Mouse (Mus musculus) Patski (cell line): ENCODE results near the gene Trim8. TPM values are rescaled to one million over a fixed set of nuclear protein-coding genes. Genes with fewer than 3 reads are reported as not detected.

Source experiments
- ATAC-seq: fragments of 100-300 bp; one replicate; pipeline ENCODE4 v1.8.0; 2021
- CTCF ChIA-PET: fragments of 350-600 bp; sonication (Branson Sonifier 250); formaldehyde crosslinking; loops from one replicate; lab custom pipeline; 2022; ENCODE audit warnings: inconsistent platforms; lab: Charles Lee
- POLR2A ChIA-PET: fragments of 350-600 bp; sonication (Branson Sonifier 250); formaldehyde crosslinking; loops from one replicate; lab custom pipeline; 2022; ENCODE audit warnings: antibody characterized with exemption, inconsistent platforms; lab: Charles Lee
- DNase-seq: peaks from one replicate; pipeline ENCODE4 v3.0.0-alpha.2; 2011; ENCODE audit warnings: low read depth, low spot score
- H3K27me3 ChIP-seq: fragments of 371-371 bp; one replicate; pipeline ENCODE4 v1.5.1; 2021
- CTCF ChIP-seq: fragments of 100-300 bp; IDR thresholded peaks from one replicate; pipeline ENCODE4 v1.5.1; 2021
- in situ Hi-C: fragments of 300-500 bp; cut with MboI; formaldehyde crosslinking; loops from 3 replicates; pipeline ENCODE4 v1.11.1; 2018; ENCODE audit warnings: low pct_unique_long_range_greater_than_20kb, mixed read lengths
- polyA plus RNA-seq: library from polyadenylated mRNA; unstranded; gene quantifications from one replicate; pipeline ENCODE4 v1.2.3, GENCODE M21; 2021

Trim8 gene
- polyA plus RNA-seq, 1 experiment from 2014 or later = 89.9 TPM

DNA sequence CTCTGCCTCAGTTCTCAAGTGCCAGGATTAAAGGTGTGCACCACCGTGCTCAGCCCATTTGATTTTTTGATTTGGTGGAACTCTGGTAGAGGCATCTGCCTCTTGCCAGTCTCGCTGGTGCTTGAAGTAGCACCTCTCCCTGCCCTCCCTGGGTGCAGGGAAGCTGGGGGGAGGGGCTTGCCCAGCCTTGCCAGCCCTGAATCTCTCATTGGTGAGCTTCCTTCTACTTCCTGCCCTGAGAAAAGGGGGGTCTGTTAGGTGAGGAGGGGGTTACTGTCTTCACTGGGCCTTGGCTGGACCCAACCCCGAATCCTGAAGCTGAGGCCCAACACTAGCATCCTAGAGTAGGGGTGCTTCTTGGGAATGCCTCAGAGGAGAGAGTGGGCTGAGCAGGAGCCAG lies 7.2 kb downstream of the Trim8 start:
- CTCF ChIA-PET = interaction anchor here (1.0 to 5.6 kb wide), 9 partner anchors 8 to 112 kb away, joined by 3 to 42 read pairs (median 4); partner anchors contain the start of gene Sufu

DNA sequence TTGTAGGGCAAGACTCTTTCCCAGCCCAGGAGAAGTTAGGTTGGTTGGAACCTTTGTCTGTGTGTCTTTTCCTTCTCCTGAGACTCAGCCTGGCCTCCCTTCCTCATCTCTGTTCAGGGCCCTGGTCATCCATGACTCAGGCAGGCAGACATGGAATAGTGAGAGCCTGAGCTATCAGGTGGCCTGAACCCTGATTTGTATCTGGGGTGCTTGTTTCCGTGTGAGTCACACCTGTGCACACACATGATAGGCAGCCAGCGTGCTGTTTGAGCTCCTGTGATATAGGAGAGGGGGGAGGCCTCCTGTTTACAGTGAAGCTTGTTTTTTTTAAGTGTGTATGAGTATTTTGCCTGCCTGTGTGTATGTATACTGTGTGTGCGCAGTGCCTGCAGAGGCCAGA lies 7.7 kb downstream of the Trim8 start:
- DNase-seq (no peak), ATAC-seq (no peak)
- no peak for TF ChIP-seq CTCF
- CTCF ChIA-PET = interaction anchor here (1.0 to 5.6 kb wide), 9 partner anchors 9 to 113 kb away, joined by 3 to 42 read pairs (median 4); partner anchors contain the start of gene Sufu
- POLR2A ChIA-PET = interaction anchor here (6.6 to 19.4 kb wide), 3 partner anchors 7 to 19 kb away, joined by 36 to 388 read pairs (median 52); partner anchors contain the start of gene Trim8
- in situ Hi-C loops = no loop called here
- no peaks in the 10 kb centered on the region for H3K27me3 ChIP-seq

More for the DNA sequence above, 7.2 kb downstream of the Trim8 start:
- POLR2A ChIA-PET = interaction anchor here (0.6 to 19.4 kb wide), 4 partner anchors 7 to 104 kb away, joined by 3 to 388 read pairs (median 44); partner anchors contain the start of gene Trim8
- TF ChIP-seq CTCF = no peak
- in situ Hi-C loops = no loop called here
- ATAC-seq (no peak), DNase-seq (no peak)
- no peaks in the 10 kb centered on the region for H3K27me3 ChIP-seq

DNA sequence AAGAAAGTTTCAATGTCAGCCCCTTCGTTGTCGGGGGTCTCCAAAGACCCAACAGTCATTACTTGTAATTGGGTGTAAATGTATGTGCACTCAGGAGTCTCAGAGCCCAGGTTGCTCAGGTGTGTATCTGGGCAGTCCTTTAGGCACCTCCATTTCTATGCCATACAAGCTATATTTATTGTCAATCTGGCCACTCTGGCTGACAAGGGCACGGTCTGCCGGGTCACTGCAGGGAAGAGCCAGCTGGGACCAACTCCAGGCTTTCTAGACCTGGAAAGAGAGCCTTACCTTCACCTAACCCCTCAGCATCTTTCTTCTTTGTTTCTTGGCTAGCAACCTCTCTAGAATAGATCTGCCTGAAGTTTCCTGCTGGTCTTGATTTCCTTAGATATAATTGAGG lies 8.2 kb downstream of the Trim8 start:
- TF ChIP-seq CTCF = no peak
- no peaks in the 10 kb centered on the region for H3K27me3 ChIP-seq
- ATAC-seq (no peak), DNase-seq (no peak)
- CTCF ChIA-PET = interaction anchor here (1.0 to 5.6 kb wide), 10 partner anchors 8 to 113 kb away, joined by 3 to 42 read pairs (median 4); partner anchors contain the start of gene Sufu
- in situ Hi-C loops = no loop called here
- POLR2A ChIA-PET = interaction anchor here (6.6 to 19.4 kb wide), 3 partner anchors 8 to 19 kb away, joined by 36 to 388 read pairs (median 52); partner anchors contain the start of gene Trim8

DNA sequence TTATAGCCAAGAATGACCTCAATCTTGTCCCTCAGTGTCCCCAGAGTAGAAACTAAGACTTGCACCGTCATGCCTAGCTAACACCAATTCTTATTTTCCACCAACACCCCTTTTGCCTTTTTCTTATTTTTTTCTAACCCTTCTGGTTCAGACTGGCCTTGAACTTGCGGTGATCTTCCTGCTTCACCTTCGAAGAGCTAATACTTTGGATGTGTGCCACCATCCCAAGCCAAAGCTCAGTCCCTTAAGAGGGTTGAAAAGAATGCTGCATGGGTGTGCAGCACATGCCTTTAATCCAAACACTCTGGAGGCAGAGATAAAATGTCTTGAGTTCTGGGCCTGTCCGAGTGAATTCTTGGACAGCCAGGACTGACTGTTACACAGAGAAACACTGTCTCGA lies 8.9 kb downstream of the Trim8 start:
- in situ Hi-C loops = no loop called here
- ATAC-seq (no peak), DNase-seq (no peak)
- H3K27me3 ChIP-seq = no peaks in the 10 kb centered on the region
- no peak for TF ChIP-seq CTCF
- CTCF ChIA-PET = interaction anchor here (1.1 to 5.6 kb wide), 6 partner anchors 12 to 114 kb away, joined by 3 to 42 read pairs (median 4); partner anchors contain the start of gene Sufu
- POLR2A ChIA-PET = interaction anchor here (1.0 to 19.4 kb wide), 3 partner anchors 9 to 18 kb away, joined by 3 to 388 read pairs (median 36); partner anchors contain the start of gene Trim8

DNA sequence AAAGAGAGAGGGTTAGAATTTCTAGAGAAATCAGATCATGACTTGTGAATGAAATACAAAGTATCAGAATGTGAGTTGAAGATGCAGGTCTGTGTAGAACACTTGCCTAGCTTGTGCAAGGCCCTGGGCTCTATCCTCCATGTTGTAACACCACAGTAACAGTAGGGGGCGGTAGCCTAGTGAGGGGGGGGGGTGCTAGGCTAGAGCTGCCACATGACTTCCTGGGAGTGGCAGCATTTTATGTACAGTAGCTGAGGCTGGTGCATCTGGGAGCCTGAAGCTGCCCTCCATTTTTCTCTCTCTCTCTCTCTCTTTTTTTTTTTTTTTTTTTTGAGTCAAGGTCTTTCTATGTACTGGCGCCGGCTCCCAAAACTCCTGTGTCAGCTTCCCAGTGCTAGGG lies 9.3 kb downstream of the Trim8 start:
- CTCF ChIA-PET = interaction anchor here (1.1 to 5.6 kb wide), 5 partner anchors 12 to 114 kb away, joined by 3 to 42 read pairs (median 5); partner anchors contain the start of gene Sufu
- TF ChIP-seq CTCF = no peak
- POLR2A ChIA-PET = interaction anchor here (1.0 to 19.4 kb wide), 3 partner anchors 8 to 18 kb away, joined by 3 to 388 read pairs (median 36); partner anchors contain the start of gene Trim8
- no peaks in the 10 kb centered on the region for H3K27me3 ChIP-seq
- in situ Hi-C loops = no loop called here
- no peak for DNase-seq
- ATAC-seq = no peak

DNA sequence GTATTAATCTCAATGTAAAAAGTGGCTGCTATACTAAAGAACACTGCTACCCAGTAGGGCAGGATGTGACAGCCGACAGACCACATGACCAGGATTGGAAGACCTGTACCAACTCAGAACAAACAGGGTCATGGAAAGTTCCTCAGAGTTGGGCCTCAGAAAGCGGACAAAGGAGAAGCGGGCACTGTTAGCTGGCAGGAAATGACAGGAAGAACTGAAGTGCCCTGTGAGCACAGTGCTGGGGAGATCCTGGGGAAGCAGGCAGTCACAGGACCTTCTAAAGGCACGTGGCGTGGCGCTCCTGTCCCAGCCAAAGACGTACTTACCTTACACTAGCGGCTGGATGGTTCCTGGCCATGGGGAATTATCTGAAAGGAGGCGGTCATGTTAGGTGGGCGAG lies 9.8 kb downstream of the Trim8 start:
- CTCF ChIA-PET = interaction anchor here (1.1 to 5.6 kb wide), 4 partner anchors 11 to 47 kb away, joined by 3 to 42 read pairs (median 18); no protein-coding TSS in a partner anchor
- TF ChIP-seq CTCF = no peak
- ATAC-seq (no peak), DNase-seq (no peak)
- POLR2A ChIA-PET = interaction anchor here (1.0 to 19.4 kb wide), 3 partner anchors 8 to 17 kb away, joined by 3 to 388 read pairs (median 36); partner anchors contain the start of gene Trim8
- in situ Hi-C loops = no loop called here
- no peaks in the 10 kb centered on the region for H3K27me3 ChIP-seq

DNA sequence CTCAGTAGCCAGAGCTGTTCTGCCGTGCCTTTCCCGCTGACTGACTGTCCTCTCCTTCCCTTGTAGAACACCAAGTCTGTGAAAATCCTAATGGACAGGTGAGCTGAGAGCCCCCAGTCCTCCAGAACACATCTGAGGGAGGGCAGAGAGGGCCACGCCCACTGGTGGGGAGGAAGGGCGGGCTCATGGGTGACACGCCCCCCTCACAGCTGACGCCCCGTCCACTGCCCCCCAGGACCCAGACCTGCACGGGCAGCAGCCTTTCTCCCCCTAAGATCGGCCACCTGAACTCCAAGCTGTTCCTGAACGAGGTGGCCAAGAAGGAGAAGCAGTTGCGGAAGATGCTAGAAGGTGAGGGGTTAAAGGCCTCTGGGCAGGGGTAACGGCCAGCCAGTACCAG lies 12.9 kb downstream of the Trim8 start:
- no peaks in the 10 kb centered on the region for H3K27me3 ChIP-seq
- in situ Hi-C loops = no loop called here
- ATAC-seq = no peak
- DNase-seq = no peak
- no peak for TF ChIP-seq CTCF
- ChIA-PET POLR2A (interaction anchor here (6.6 to 19.4 kb wide), 2 partner anchors 13 to 14 kb away, joined by 36 to 388 read pairs; partner anchors contain the start of gene Trim8), CTCF (interaction anchor here (0.8 to 1.6 kb wide), 6 partner anchors 8 to 24 kb away, joined by 3 to 4 read pairs (median 3); no protein-coding TSS in a partner anchor)

DNA sequence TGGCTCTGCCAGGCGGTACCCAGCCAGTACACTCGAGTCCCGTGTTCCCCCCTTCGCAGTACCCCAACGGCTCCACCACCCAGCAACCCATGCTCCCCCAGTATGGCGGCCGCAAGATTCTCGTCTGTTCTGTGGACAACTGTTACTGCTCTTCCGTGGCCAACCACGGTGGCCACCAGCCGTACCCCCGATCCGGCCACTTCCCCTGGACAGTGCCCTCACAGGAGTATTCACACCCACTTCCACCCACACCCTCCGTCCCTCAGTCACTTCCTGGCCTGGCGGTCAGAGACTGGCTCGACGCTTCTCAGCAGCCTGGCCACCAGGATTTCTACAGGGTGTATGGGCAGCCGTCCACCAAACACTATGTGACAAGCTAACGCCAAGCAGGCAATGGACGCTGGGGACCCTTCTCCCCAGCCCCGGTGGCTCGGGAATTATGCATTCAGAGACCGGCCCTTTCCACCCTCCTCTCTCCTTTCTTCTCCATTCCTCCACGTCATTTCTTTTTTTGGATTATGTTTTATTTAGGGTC lies 13.9 kb downstream of the Trim8 start:
- ChIA-PET POLR2A (interaction anchor here (4.9 to 19.4 kb wide), 3 partner anchors 10 to 14 kb away, joined by 36 to 388 read pairs (median 52); partner anchors contain the start of gene Trim8), CTCF (interaction anchor here (0.8 to 1.6 kb wide), 4 partner anchors 8 to 23 kb away, joined by 3 to 4 read pairs (median 3); no protein-coding TSS in a partner anchor)
- in situ Hi-C loops = no loop called here
- no peaks in the 10 kb centered on the region for H3K27me3 ChIP-seq
- no peak for TF ChIP-seq CTCF
- ATAC-seq (no peak), DNase-seq (no peak)

DNA sequence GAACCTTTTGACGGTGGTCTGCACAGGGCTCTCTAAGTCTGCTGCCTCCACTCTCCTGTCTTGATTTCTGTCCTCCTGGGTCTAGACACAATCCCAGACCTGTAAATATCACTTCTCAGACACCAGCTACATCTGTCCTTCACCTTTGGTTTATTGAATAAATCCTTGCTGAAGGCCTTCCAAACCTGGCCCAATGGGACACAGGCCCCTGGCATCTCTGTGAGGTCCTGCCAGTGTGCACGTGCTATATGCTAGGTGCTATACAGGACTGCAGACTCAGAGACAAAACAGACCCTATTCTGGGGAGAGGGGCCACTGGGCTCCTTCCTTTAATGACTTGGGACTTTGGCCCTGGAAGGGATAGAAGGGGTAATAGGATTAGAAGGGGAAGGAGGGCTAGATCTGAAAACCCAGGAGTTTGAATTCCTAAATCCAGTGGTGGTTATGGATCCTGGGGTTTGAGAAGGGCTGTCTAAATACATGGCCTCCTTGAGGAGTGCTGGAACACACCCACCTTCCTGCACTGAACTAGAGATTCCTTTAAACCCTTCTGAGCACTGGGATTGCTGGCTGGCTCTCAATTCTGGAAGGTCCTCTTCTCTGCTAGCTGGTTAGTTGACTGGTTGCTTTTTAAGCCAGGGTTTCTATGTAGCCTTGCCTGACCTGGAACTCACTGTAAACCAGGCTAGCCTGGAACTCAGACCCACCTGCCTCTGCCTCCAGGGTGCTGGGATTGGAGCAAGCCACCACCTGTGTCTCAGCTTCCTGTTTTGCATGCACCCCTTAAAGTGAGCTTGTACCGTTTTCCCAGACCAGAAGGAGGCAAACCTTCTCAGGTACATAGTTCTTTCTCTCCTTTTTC lies 15.4 kb downstream of the Trim8 start:
- TF ChIP-seq CTCF = no peak
- in situ Hi-C loops = no loop called here
- ChIA-PET CTCF (interaction anchor here (1.4 kb wide), 1 partner anchor 120 kb away, joined by 3 read pairs; the partner anchor contains the start of gene Sufu), POLR2A (interaction anchor here (1.0 to 4.9 kb wide), 4 partner anchors 11 to 34 kb away, joined by 3 to 52 read pairs (median 5); no protein-coding TSS in a partner anchor)
- ATAC-seq (no peak), DNase-seq (no peak)
- no peaks in the 10 kb centered on the region for H3K27me3 ChIP-seq
